Mouse (Mus musculus): ENCODE results near the gene Pip5k1a. TPM values are rescaled to one million over a fixed set of nuclear protein-coding genes. Genes with fewer than 3 reads are reported as not detected.
A peak's percentile ranks its signal among the peaks of the same experiment; 100 is the strongest.
"Not testable (repeated sequence)": the region's sequence is repeated elsewhere in the genome, so short reads cannot be mapped to it uniquely, and the experiment has no call there.

Pip5k1a gene
- total RNA-seq, 2 experiments from 2014 or later, result 23.1 to 26.5 TPM

GRCm38 (mm10) chr3:95054481-95055260, 52.1 kb downstream of the Pip5k1a start:
- DNase-seq, result peak; percentile 38
- intact Hi-C loops (cut with DNase I), result loop anchor here (5.0 kb wide), 2 partner anchors 53 to 98 kb away; partner anchors contain the start of gene Pip5k1a
- TF ChIP-seq CTCF (IDR thresholded peaks at IDR 0.05), result no peak
- Histone ChIP-seq H3K4me3 (no peak overlapping the region), H3K27ac (peak overlapping the region; percentile 49)

DNA sequence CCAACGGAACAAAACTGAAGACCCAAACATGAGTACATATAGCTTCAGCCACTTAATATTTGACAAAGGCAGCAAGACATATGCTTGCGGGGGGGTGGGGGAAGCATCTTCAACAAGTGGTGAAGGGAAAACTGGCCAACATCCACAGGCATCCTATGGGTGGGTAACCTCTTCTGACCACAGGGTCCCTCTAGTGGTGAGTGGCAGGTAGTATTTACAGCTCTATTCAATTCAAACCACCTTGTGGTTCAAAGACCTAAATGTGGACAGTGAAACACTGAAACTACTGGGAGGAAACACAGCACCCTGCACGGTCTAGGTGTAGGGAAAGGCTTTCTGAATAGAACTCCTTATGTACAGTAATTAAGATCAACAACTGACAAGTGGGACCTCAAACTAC, 53.0 kb downstream of the Pip5k1a start:
- H3K27ac ChIP-seq, result no peak overlapping the region
- no peak for DNase-seq
- H3K4me3 ChIP-seq, result no peak overlapping the region
- intact Hi-C loops (cut with DNase I), result loop anchor here (5.0 kb wide), 2 partner anchors 54 to 99 kb away; partner anchors contain the start of gene Pip5k1a
- peak; percentile 75 for TF ChIP-seq CTCF (IDR thresholded peaks at IDR 0.05)

DNA sequence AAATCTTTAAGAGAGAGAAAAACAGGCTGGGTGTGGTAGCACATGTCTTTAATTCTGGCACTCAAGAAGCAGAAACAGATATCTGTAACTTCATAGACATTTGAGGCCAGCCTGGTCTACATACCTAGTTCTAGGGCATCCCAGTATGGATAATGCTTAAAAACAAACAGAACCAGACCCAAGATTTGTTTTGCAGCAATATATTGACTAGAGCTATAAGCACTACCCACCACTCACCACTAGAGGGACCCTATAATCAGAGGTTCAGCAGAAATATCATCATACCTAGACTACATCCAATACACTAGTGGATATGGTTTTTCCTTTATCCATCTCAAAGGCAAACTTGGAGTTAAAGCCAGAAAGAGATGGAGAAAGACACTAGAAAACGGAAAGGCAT, 53.8 kb downstream of the Pip5k1a start:
- intact Hi-C loops (cut with DNase I), result loop anchor here (5.0 kb wide), 2 partner anchors 54 to 99 kb away; partner anchors contain the start of gene Pip5k1a
- TF ChIP-seq CTCF (IDR thresholded peaks at IDR 0.05), result peak; percentile 83
- no peak for DNase-seq

DNA sequence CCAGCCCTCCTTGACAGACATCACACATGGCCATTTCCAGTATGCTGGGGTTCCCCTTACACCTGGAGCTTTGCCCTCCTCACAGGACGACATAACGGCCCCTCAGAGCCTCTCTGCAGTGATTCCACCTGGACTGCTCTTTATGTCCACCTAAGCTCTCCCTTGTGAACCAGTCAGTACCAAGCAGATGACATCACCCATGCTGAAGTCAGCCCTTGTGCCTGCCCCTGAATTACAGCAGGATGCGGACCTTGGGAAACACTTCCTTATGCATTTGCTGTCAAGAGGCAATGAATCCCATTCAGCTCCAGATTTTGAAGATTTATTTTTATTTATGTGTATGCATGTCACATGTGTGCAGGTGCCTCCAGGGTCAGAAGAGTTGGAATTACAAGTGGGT, 58.8 kb downstream of the Pip5k1a start:
- TF ChIP-seq CTCF (IDR thresholded peaks at IDR 0.05), result no peak
- no peak for DNase-seq
- no peak overlapping the region for H3K27ac ChIP-seq
- intact Hi-C loops (cut with DNase I), result no loop called here
- H3K4me3 ChIP-seq, result no peak overlapping the region

More for the DNA sequence above, 53.8 kb downstream of the Pip5k1a start:
- no peak overlapping the region for H3K27ac ChIP-seq
- H3K4me3 ChIP-seq, result no peak overlapping the region

GRCm38 (mm10) chr3:95046462-95047057, 60.2 kb downstream of the Pip5k1a start:
- Histone ChIP-seq H3K27ac (no peak overlapping the region), H3K4me3 (no peak overlapping the region)
- no peak for DNase-seq
- intact Hi-C loops (cut with DNase I), result no loop called here
- TF ChIP-seq CTCF (IDR thresholded peaks at IDR 0.05), result no peak

DNA sequence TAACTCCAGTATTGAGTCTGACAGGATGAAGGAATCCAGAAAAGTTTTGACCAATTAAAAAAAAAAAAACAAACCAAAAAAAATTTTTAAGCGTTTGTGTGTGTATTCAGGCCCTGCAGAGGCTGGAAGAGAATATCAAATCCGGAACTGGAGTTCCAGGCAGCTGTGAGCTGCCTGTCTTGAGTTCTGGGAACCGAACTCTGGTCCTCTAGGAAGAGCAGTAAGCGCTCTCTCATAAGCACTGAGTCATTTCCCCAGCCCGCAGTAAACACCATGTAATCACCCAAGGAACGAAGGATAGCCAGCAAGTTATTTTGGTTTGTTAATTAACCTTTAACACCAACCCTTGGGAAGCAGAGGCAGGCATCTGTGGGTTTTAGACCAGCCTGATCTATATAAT, 63.5 kb downstream of the Pip5k1a start:
- no peak for TF ChIP-seq CTCF (IDR thresholded peaks at IDR 0.05)
- intact Hi-C loops (cut with DNase I), result no loop called here

DNA sequence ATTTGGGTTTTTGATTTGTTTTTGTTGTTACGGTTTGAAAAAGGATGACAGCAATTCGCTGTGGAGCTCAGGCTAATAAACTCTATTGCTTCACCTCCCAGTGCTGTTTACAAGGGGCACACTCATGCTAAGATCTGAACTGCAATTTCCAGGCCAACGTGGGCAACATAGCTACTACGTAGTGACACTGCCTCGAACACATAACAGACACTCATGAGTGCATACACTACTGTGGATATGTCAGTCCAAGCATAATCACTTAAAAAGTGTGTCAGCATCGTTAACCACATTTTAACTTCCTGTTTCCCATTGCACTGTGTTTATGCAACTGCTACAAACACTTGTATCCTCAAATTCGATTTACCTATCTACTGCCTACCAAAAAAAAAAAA, 63.9 kb downstream of the Pip5k1a start:
- intact Hi-C loops (cut with DNase I), result no loop called here
- Histone ChIP-seq H3K27ac (peak overlapping the region; percentile 92), H3K4me3 (peak overlapping the region; percentile 98)
- DNase-seq, result no peak
- TF ChIP-seq CTCF (IDR thresholded peaks at IDR 0.05), result no peak

More for the DNA sequence above, 63.5 kb downstream of the Pip5k1a start:
- Histone ChIP-seq H3K4me3 (no peak overlapping the region), H3K27ac (peak overlapping the region; percentile 92)
- DNase-seq, result no peak

DNA sequence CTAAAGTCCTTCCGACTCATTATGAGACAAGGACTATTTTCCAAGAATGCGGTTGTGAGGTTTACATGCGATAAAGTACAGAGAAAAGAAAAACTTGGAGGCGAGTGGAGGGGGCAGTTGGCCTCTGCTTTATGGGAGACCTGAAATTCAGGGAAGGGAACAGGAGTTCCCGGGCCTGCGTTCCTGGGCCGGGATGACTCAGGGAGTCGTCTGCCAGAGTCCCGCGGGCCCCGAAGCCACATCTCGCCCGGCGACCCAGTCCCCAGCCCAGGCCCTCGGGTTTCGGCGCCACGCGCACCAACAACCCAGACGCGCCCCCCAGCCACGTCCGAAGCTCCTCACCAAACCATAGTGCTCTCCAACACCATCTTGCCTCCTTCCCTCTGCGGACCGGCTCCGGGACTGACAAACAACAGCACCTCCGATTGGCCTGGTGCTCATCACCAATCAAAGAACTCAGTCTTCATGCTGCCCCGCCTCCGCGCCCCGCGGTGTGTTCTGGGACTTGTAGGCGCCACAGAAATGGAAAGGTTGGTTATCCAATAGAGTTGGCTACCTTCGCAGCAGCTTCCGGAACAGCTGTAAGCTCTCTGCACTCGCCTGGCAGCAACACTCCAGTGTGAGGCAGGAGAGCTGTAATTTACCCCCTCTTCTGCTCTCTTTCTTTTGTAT, 64.4 kb downstream of the Pip5k1a start, which contains the start of gene Psmd4:
Gene Psmd4, minus strand, starts transcription at position 449 of the 672 bp plus-strand sequence.
- Histone ChIP-seq H3K27ac (peak within 1 kb of the TSS; percentile 92), H3K4me3 (peak within 1 kb of the TSS; percentile 98)
- no peak for TF ChIP-seq CTCF (IDR thresholded peaks at IDR 0.05)
- peak; percentile 98 for DNase-seq
- intact Hi-C loops (cut with DNase I), result no loop called here

DNA sequence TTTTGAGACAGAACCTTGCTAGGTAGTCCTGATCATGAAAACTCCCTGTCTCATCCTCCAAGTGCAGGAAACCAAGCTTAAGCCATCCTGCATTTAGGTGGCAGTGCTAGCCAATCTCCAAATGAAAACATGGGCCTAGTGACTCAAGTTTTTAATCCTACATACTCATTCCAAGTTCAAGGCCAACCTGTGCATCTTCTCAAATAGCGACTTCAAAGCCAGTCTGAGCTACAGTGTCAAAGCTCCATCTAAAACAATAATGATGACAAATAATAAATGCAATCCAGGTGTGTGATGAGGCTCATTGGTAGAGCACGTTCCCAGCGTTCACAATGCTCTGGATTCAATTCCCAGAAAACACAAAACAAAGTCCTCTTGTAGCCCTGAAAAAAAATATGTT, 65.1 kb downstream of the Pip5k1a start:
- Histone ChIP-seq H3K4me3 (peak overlapping the region; percentile 98), H3K27ac (peak overlapping the region; percentile 92)
- no peak for DNase-seq
- intact Hi-C loops (cut with DNase I), result no loop called here
- no peak for TF ChIP-seq CTCF (IDR thresholded peaks at IDR 0.05)

DNA sequence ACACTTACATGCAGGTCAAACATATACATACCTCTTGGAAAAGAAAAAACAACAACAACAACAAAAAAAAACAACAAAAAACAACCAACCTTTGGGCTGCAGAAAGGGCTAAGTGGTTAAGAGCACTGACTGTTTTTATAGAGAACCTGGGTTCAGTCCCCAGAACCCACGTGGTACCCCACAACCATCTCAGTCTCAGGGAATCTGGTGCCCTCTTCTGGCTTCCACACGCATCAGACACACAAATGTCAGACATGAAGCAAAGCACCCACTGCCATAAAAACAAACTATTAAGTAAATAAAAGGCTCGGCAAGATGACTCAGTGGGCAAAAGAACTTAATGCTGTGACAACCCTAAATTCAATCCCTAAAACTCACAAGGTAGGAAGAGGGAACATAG, 76.8 kb downstream of the Pip5k1a start:
- no peak for TF ChIP-seq CTCF (IDR thresholded peaks at IDR 0.05)
- Histone ChIP-seq H3K27ac (no peak overlapping the region), H3K4me3 (no peak overlapping the region)
- DNase-seq, result no peak
- intact Hi-C loops (cut with DNase I), result no loop called here

DNA sequence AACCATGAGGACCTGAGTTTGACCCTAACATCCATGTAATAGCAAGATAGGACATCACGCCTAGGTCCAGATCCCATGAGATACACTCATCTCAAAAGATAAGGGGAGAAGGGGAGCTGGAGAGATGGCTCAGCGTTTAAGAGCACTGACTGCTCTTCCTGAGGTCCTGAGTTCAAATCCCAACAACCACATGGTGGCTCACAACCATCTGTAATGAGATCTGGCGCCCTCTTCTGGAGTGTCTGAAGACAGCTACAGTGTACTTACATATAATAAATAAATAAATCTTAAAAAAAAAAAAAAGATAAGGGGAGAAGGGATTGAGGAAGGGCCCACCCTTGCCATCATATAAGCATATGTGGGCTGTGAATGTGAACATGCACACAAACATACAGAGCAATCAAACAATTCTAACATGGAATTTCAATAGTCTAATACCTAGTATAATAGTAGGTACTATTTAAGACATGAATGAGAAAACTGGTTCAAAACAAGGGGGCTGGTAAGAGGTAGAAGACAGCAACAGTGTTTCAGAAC, 77.4 kb downstream of the Pip5k1a start:
- DNase-seq; intact Hi-C loops (cut with DNase I); H3K4me3 ChIP-seq; H3K27ac ChIP-seq: not testable (repeated sequence)
- peak; percentile 47 for TF ChIP-seq CTCF (IDR thresholded peaks at IDR 0.05)

DNA sequence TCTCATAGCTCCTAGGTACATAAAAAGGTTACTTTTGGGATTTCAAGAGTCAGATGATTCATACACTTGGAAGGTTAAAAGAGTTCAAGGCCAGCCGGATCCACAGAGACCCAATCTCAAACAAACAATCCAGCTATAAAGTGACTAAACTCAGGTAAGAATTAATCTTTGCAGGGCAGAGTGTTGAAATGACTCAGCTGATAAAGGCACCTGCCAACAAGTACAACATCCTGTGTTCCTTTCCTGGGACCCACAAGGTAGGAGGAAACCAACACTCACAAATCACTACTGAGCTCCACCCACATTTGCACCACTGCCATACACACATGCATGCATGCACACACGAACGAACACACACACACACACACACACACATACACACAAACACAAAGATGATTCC, 78.1 kb downstream of the Pip5k1a start:
- TF ChIP-seq CTCF (IDR thresholded peaks at IDR 0.05), result no peak
- no peak overlapping the region for H3K27ac ChIP-seq
- H3K4me3 ChIP-seq, result no peak overlapping the region
- intact Hi-C loops (cut with DNase I), result no loop called here
- no peak for DNase-seq

Measured in gastrocnemius, adult 2 months (tissue).